25 mouse cellular contexts compared by ENCODE assay signal in the genomic region with DNA sequence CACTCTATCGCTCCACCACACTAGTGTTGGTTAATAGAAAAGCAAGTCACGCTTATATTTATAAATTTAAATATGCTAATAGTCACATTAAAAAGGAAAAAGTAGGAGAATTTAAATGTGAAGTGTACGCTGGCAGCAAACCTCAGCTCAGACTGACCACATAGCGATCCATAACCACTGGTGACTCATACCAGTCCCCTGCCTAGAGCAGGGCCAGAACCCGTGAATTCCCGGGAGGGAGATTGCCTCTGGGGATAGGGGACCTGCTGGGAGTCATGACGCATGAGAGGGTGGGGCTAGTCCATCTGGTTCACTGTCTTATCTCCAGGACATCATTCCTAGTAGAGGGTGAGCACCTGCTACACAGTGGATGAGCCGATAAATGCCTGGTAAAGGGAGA. TPM values are rescaled to one million over a fixed set of nuclear protein-coding genes. Genes with fewer than 3 reads are reported as not detected.
"Had no signal": no experiment of that assay in that cellular context is flagged by ENCODE, and none has a peak within 500 bp of the region (broad histone marks: within the 10 kb centered on the region; RNA-seq: fewer than 3 reads in every experiment).

No protein-coding gene starts in this region.

- H3K27ac ChIP-seq: lung, embryonic 15.5 days; midbrain, embryonic 10.5 days; midbrain, embryonic 12.5 days; neural tube, embryonic 13.5 days; neural tube, embryonic 15.5 days had no signal

- H3K9me3 ChIP-seq: lung, embryonic 15.5 days; midbrain, embryonic 10.5 days; midbrain, embryonic 12.5 days; neural tube, embryonic 13.5 days; neural tube, embryonic 15.5 days had no signal

- H3K4me3 ChIP-seq: lung, embryonic 15.5 days; midbrain, embryonic 10.5 days; midbrain, embryonic 12.5 days; myocyte; neural tube, embryonic 13.5 days; neural tube, embryonic 15.5 days had no signal

- H3K4me2 ChIP-seq: lung, embryonic 15.5 days; midbrain, embryonic 12.5 days; neural tube, embryonic 13.5 days; neural tube, embryonic 15.5 days had no signal

- ATAC-seq: liver, postnatal 0 days; midbrain, embryonic 16.5 days had no signal

- DNase-seq: liver, postnatal 0 days; lung, adult 2 months; lung, postnatal 10 days; midbrain, embryonic 14.5 days; retina, postnatal 1 day; right cerebral cortex, adult 18-20 months; right cerebral cortex, postnatal 25 days; right cerebral cortex, postnatal 4 days; spleen, adult 18-20 months; thymus, adult 18-20 months; thymus, postnatal 14 days; thymus, postnatal 36 days had no signal

- H3K27me3 ChIP-seq: neural tube, embryonic 13.5 days; neural tube, embryonic 15.5 days had no signal

- H3K9ac ChIP-seq: liver, postnatal 0 days; lung, embryonic 15.5 days; midbrain, embryonic 12.5 days; neural tube, embryonic 13.5 days; neural tube, embryonic 15.5 days had no signal

- H3K36me3 ChIP-seq: lung, embryonic 15.5 days; midbrain, embryonic 10.5 days; midbrain, embryonic 12.5 days; neural tube, embryonic 13.5 days; neural tube, embryonic 15.5 days had no signal

RNA-seq across cellular contexts. Expression of a gene that starts 1.6 kb away (rescaled TPM):
- total RNA-seq: megakaryocyte, adult 5-6 weeks; megakaryocyte-erythroid progenitor cell, adult 5-6 weeks had no signal
- polyA plus RNA-seq: lung, adult 2 months; lung, embryonic 15.5 days; midbrain, embryonic 10.5 days; midbrain, embryonic 14.5 days; midbrain, embryonic 16.5 days; myocyte; neural tube, embryonic 11.5 days; neural tube, embryonic 13.5 days; stomach, embryonic 14.5 days; stomach, embryonic 16.5 days; thymus, postnatal 0 days had no signal
